Mouse (Mus musculus): ENCODE results near the gene Fam155a. TPM values are rescaled to one million over a fixed set of nuclear protein-coding genes. Genes with fewer than 3 reads are reported as not detected.
"Not testable (repeated sequence)": the region's sequence is repeated elsewhere in the genome, so short reads cannot be mapped to it uniquely, and the experiment has no call there.

Gene Fam155a
- polyA plus RNA-seq (2016; fragmentation: Nextera tagmentation; extraction: Ambion mirVana) = 11.6 and 13.0 TPM in 2 replicates

GRCm38 (mm10) chr8:9770999-9771605 is at the start of gene Fam155a:
Gene Fam155a (minus strand): TSS chr8:9771161.
- no peaks in the 10 kb centered on the region for H3K9me3 ChIP-seq
- WGBS = 1% methylated on average over 23 of the region's 29 CpGs
- H3K4me3 ChIP-seq = peak within 1 kb of the TSS; percentile 67
- no peaks in the 10 kb centered on the region for H3K36me3 ChIP-seq
- peaks cover 18% of the 10 kb centered on the region for H3K4me1 ChIP-seq
- peak within 1 kb of the TSS; percentile 88 for H3K4me2 ChIP-seq (replicated peaks)
- peaks cover 4% of the 10 kb centered on the region; the same call in 1 of the 2 replicates for H3K27me3 ChIP-seq (replicated peaks)
- ATAC-seq (ENCODE audit: low FRiP score, low read depth) = peak; percentile 67
- peak within 1 kb of the TSS; percentile 50 for H3K27ac ChIP-seq
- peak within 1 kb of the TSS; percentile 74 for H3K9ac ChIP-seq

- 74% methylated on average over 8 of the region's 8 CpGs for WGBS
- Histone ChIP-seq H3K9me3 (no peaks in the 10 kb centered on the region), H3K4me1 (no peaks in the 10 kb centered on the region), H3K36me3 (no peaks in the 10 kb centered on the region), H3K27ac (no peak overlapping the region), H3K9ac (no peak overlapping the region), H3K27me3 (replicated peaks) (no peaks in the 10 kb centered on the region), H3K4me2 (replicated peaks) (no peak overlapping the region), H3K4me3 (no peak overlapping the region)
- no peak for ATAC-seq (ENCODE audit: low FRiP score, low read depth)
Measured at GRCm38 (mm10) chr8:9813273-9813946, 42.4 kb upstream of the Fam155a start.

- Histone ChIP-seq H3K36me3 (no peaks in the 10 kb centered on the region), H3K4me3 (no peak overlapping the region), H3K27ac (no peak overlapping the region), H3K4me2 (replicated peaks) (no peak overlapping the region), H3K27me3 (replicated peaks) (no peaks in the 10 kb centered on the region), H3K9ac (no peak overlapping the region), H3K4me1 (no peaks in the 10 kb centered on the region), H3K9me3 (no peaks in the 10 kb centered on the region)
- no peak for ATAC-seq (ENCODE audit: low FRiP score, low read depth)
- WGBS = 80% methylated on average over 12 of the region's 12 CpGs
Measured at GRCm38 (mm10) chr8:9810955-9811530, 40.1 kb upstream of the Fam155a start.

GRCm38 (mm10) chr8:9808596-9808995 is 37.6 kb upstream of the Fam155a start:
- Histone ChIP-seq H3K9me3 (no peaks in the 10 kb centered on the region; the same call in 1 of the 2 replicates), H3K4me2 (replicated peaks) (no peak overlapping the region), H3K27ac (no peak overlapping the region), H3K4me3 (no peak overlapping the region), H3K27me3 (replicated peaks) (no peaks in the 10 kb centered on the region), H3K9ac (no peak overlapping the region), H3K4me1 (no peaks in the 10 kb centered on the region), H3K36me3 (no peaks in the 10 kb centered on the region)
- ATAC-seq (ENCODE audit: low FRiP score, low read depth) = no peak
- 87% methylated on average over 9 of the region's 9 CpGs for WGBS

GRCm38 (mm10) chr8:9805676-9806075 is 34.7 kb upstream of the Fam155a start:
- Histone ChIP-seq H3K36me3 (no peaks in the 10 kb centered on the region), H3K4me2 (replicated peaks) (no peak overlapping the region), H3K27ac (no peak overlapping the region), H3K27me3 (replicated peaks) (no peaks in the 10 kb centered on the region), H3K9me3 (no peaks in the 10 kb centered on the region; the same call in 1 of the 2 replicates), H3K9ac (no peak overlapping the region), H3K4me3 (no peak overlapping the region), H3K4me1 (no peaks in the 10 kb centered on the region)
- ATAC-seq (ENCODE audit: low FRiP score, low read depth) = no peak
- 51% methylated on average over 1 of the region's 1 CpGs for WGBS

- not testable (repeated sequence) for H3K27me3 ChIP-seq (replicated peaks); H3K27ac ChIP-seq; H3K4me3 ChIP-seq; H3K4me1 ChIP-seq; H3K9me3 ChIP-seq; H3K4me2 ChIP-seq (replicated peaks); ATAC-seq (ENCODE audit: low FRiP score, low read depth); H3K9ac ChIP-seq; H3K36me3 ChIP-seq
- WGBS = 85% methylated on average over 7 of the region's 11 CpGs
Measured at GRCm38 (mm10) chr8:9800346-9800745, 29.4 kb upstream of the Fam155a start.

- no peak overlapping the region for H3K9ac ChIP-seq
- no peaks in the 10 kb centered on the region for H3K36me3 ChIP-seq
- H3K4me3 ChIP-seq = no peak overlapping the region
- no peaks in the 10 kb centered on the region for H3K4me1 ChIP-seq
- no peak for ATAC-seq (ENCODE audit: low FRiP score, low read depth)
- H3K4me2 ChIP-seq (replicated peaks) = no peak overlapping the region
- no peaks in the 10 kb centered on the region for H3K27me3 ChIP-seq (replicated peaks)
- H3K27ac ChIP-seq = no peak overlapping the region
- 91% methylated on average over 11 of the region's 11 CpGs for WGBS
- no peaks in the 10 kb centered on the region; the same call in 1 of the 2 replicates for H3K9me3 ChIP-seq
Measured at GRCm38 (mm10) chr8:9799923-9800322, 29.0 kb upstream of the Fam155a start.

GRCm38 (mm10) chr8:9797514-9797913 is 26.6 kb upstream of the Fam155a start:
- no peak overlapping the region for H3K4me2 ChIP-seq (replicated peaks)
- ATAC-seq (ENCODE audit: low FRiP score, low read depth) = no peak
- 86% methylated on average over 8 of the region's 8 CpGs for WGBS
- no peaks in the 10 kb centered on the region for H3K9me3 ChIP-seq
- H3K27me3 ChIP-seq (replicated peaks) = no peaks in the 10 kb centered on the region
- H3K4me1 ChIP-seq = no peaks in the 10 kb centered on the region
- H3K27ac ChIP-seq = no peak overlapping the region
- no peak overlapping the region for H3K4me3 ChIP-seq
- no peaks in the 10 kb centered on the region for H3K36me3 ChIP-seq
- no peak overlapping the region for H3K9ac ChIP-seq

- no peak overlapping the region for H3K9ac ChIP-seq
- no peak overlapping the region for H3K4me2 ChIP-seq (replicated peaks)
- WGBS = 92% methylated on average over 6 of the region's 6 CpGs
- no peak overlapping the region for H3K4me3 ChIP-seq
- H3K27ac ChIP-seq = no peak overlapping the region
- no peaks in the 10 kb centered on the region for H3K36me3 ChIP-seq
- no peaks in the 10 kb centered on the region for H3K4me1 ChIP-seq
- H3K9me3 ChIP-seq = no peaks in the 10 kb centered on the region
- no peak for ATAC-seq (ENCODE audit: low FRiP score, low read depth)
- H3K27me3 ChIP-seq (replicated peaks) = no peaks in the 10 kb centered on the region
Measured at GRCm38 (mm10) chr8:9795724-9796123, 24.8 kb upstream of the Fam155a start.

GRCm38 (mm10) chr8:9793351-9793750 is 22.4 kb upstream of the Fam155a start:
- H3K27me3 ChIP-seq (replicated peaks) = no peaks in the 10 kb centered on the region
- no peak for ATAC-seq (ENCODE audit: low FRiP score, low read depth)
- no peaks in the 10 kb centered on the region for H3K9me3 ChIP-seq
- H3K27ac ChIP-seq = no peak overlapping the region
- no peaks in the 10 kb centered on the region for H3K36me3 ChIP-seq
- H3K4me2 ChIP-seq (replicated peaks) = no peak overlapping the region
- no peaks in the 10 kb centered on the region for H3K4me1 ChIP-seq
- no peak overlapping the region for H3K4me3 ChIP-seq
- H3K9ac ChIP-seq = no peak overlapping the region
- 73% methylated on average over 9 of the region's 9 CpGs for WGBS

GRCm38 (mm10) chr8:9780332-9780731 is 9.4 kb upstream of the Fam155a start:
- no peak for ATAC-seq (ENCODE audit: low FRiP score, low read depth)
- Histone ChIP-seq H3K4me2 (replicated peaks) (no peak overlapping the region), H3K9ac (no peak overlapping the region), H3K9me3 (no peaks in the 10 kb centered on the region), H3K4me3 (no peak overlapping the region), H3K36me3 (no peaks in the 10 kb centered on the region), H3K27ac (no peak overlapping the region), H3K4me1 (no peaks in the 10 kb centered on the region), H3K27me3 (replicated peaks) (no peaks in the 10 kb centered on the region)
- 87% methylated on average over 10 of the region's 10 CpGs for WGBS

- no peak overlapping the region for H3K9ac ChIP-seq
- no peak overlapping the region for H3K4me2 ChIP-seq (replicated peaks)
- no peak overlapping the region for H3K27ac ChIP-seq
- WGBS = 65% methylated on average over 8 of the region's 8 CpGs
- no peaks in the 10 kb centered on the region for H3K36me3 ChIP-seq
- H3K27me3 ChIP-seq (replicated peaks) = no peaks in the 10 kb centered on the region
- ATAC-seq (ENCODE audit: low FRiP score, low read depth) = no peak
- H3K4me1 ChIP-seq = no peaks in the 10 kb centered on the region
- no peak overlapping the region for H3K4me3 ChIP-seq
- H3K9me3 ChIP-seq = no peaks in the 10 kb centered on the region
Measured at GRCm38 (mm10) chr8:9778148-9778547, 7.2 kb upstream of the Fam155a start.
